Mouse (Mus musculus) stomach, postnatal 0 days (tissue): Measurements from ENCODE around the gene Card19.

Experiments used
- CTCF ChIP-seq: IDR thresholded peaks from 2 replicates; pipeline ENCODE4 v1.5.1; 2016; ENCODE audit warnings: antibody characterized with exemption, low read depth, mild to moderate bottlenecking, moderate library complexity
- EP300 ChIP-seq: optimal IDR thresholded peaks from 2 replicates; pipeline ENCODE3; 2016; ENCODE audit warnings: antibody characterized with exemption

GRCm38 (mm10) chr13:49248923-49249322 is 33.1 kb upstream of the Card19 start:
- TF ChIP-seq CTCF (no peak), EP300 (no peak)
